Mouse (Mus musculus) c-Kit-positive CD71-positive TER-119-negative erythroid progenitor cells, embryonic 14.5 days (primary cell): ENCODE results near the gene Sap30bp.

Experiments
- DNase-seq: peaks from one replicate; pipeline ENCODE4 v3.0.0-alpha.2; 2013; ENCODE audit warnings: low read depth

Sap30bp gene

DNA sequence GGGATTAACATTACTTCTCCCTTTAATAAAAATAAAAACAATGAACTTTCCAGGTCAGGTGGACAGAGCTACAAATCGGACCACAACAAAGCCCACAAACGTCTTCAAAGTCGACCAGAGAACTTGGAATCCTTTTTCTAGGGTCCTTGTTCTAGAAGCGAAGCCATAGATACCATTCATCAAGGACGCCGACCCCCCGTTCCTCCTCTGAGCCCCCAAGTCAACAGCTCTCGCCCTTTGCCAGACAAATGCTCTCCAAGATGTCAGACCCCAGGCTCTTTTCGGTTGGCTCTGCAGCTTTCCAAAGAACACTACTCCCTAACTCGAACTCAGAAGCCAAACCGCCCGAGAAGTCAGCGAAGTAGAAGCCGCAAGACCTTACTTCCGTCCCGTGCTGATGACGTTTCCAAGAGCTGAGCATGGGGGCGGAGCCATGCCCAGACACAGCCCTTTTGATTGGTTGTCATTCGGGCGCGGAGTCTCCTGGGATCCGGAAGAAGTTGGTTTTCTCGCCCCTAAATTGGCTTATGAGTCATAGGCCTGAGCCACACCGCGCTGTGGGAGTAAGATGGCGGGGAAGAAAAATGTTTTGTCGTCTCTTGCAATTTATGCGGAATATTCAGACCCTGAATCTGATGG lies at the start of gene Sap30bp, which contains the start of gene Recql5:
TSS of gene Sap30bp (plus strand) at position 175 of the 639 bp plus-strand sequence.
TSS of gene Recql5 (minus strand) at position 370 of the 639 bp plus-strand sequence.
- DNase-seq, result peak; percentile 99

DNA sequence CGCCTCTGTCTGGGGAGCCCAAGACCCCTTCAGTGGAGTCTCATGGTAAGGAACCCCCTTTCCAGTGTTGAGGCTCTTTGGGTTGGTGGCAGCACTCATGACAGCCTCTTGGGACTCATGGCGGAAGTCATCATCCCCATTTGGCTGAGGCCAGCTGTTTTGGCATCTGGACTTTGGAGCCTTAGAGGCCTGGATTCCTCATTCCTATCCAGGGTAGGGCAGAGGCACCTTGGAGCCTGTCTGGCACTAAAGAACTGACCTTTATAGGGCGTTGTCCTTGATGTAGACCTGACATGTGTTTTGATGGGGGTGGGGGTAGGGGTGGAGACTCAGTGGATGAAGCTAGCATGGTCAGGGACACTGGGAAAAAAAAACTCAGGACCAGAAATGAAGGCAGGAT lies 48.7 kb upstream of the Sap30bp start:
- DNase-seq, result no peak

DNA sequence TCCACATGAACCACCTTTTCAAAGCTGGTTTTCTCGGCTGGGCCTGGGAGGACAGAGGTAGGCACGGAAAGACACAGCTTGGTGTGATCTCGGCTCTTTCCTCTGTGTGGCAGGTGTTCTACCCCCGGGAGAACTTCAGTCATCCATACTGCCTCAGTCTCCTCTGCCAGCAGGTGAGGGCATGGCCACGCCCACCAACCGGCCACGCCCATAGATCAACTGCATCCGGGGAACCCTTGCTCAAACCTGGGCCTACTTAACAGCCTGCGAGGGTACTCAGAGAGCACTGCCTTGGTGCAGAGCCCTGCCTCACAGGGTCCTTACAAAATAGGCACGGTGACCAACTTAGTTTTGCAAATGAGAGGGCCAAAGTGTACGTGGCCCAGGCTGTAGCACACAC lies 47.8 kb upstream of the Sap30bp start:
- DNase-seq, result no peak

DNA sequence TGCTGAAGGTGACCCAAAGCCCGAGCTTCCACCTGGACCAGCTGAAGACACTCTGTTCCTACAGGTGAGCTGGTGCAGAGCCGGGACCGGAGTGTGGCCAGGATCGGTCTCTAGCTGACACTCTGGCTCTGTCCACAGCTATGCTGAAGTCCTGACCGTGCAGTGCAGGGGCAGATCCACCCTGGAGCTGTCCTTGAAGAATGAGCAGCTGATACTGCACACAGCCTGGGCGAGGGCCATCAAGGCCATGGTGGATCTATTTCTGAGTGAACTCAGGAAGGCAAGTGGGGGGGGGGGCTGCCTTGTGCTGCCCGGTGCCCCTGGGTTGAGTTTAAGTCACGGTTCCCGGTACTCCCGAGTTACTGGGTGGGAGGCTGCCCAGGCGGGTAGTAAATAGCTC lies 46.6 kb upstream of the Sap30bp start:
- no peak for DNase-seq

DNA sequence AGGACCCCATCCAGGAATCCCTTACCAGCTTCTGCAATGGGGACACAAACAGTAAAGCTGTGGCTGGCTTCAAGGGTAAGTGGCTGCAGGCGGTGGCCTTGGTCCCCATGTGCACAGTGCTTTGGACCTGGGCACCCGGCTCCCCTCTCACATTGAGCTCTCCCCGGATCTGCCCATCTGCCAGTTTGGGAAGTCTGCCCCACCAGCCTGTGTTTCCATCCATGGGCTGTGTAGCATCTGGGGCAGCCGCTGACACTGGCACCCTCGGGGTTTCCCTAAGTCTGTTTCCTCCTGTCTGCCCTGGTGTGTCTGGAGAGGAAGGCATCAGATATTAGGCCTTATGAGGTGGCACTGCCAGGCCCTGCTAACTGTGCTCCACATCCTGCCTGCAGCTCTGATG lies 45.1 kb upstream of the Sap30bp start:
- no peak for DNase-seq

DNA sequence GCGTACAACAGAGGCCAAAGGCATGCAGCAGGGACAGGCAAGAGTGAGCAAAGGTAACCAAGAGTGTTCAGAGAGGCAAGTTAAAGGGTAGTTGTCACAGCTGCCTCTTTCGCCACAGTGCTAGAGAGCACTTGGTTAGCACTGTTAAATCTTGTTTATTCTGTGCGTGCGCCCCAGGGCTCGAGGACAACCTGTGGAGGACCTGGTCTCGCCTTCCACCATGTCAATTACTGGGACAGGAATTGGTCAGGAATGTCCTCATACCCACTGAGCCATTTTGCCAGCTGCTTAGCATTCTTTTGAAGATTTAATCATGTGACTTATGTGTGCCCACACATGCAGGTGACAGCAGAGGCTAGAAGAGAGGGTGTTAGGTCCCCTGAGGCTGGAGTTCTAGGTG lies 43.9 kb upstream of the Sap30bp start:
- DNase-seq, result no peak

DNA sequence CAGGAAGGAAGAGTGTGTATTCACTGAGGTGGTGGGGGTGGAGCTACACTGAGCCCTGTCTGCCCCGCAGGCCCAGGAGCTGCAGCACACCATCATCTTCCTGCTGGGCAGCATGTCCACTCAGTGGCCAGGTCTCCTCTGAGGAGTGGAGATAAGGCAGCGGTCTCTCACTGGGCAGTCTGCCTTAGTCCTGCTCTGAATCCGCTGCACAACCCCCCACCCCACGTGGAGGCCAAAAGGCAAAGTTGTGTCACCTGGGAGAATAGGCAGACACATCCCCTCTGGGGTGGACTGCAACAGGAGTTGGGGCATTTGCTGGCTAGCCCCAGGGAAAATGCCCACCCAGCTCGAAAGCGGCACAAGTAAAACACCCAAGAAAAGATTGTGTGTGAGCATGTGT lies 40.9 kb upstream of the Sap30bp start:
- DNase-seq, result no peak

DNA sequence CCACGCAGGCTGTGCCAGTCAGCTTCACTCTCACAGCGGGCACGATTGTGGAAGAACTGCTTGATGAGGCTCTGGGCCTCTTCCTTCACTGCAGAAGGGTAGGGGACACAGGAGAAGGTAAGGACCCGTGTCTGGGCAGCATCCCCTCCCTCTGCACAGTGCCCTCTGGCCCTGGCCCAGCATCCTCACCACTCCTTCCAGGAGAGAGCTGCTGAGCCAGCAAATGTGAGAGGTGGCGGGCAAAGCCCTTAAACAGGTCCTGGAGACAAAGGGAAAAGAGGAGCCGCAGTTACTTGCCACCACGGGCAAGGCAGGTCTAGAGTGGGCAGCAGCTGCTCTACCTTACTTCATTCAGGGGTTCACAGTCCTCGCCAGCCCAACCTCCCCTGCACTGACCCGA lies 40.0 kb upstream of the Sap30bp start:
- DNase-seq, result no peak

DNA sequence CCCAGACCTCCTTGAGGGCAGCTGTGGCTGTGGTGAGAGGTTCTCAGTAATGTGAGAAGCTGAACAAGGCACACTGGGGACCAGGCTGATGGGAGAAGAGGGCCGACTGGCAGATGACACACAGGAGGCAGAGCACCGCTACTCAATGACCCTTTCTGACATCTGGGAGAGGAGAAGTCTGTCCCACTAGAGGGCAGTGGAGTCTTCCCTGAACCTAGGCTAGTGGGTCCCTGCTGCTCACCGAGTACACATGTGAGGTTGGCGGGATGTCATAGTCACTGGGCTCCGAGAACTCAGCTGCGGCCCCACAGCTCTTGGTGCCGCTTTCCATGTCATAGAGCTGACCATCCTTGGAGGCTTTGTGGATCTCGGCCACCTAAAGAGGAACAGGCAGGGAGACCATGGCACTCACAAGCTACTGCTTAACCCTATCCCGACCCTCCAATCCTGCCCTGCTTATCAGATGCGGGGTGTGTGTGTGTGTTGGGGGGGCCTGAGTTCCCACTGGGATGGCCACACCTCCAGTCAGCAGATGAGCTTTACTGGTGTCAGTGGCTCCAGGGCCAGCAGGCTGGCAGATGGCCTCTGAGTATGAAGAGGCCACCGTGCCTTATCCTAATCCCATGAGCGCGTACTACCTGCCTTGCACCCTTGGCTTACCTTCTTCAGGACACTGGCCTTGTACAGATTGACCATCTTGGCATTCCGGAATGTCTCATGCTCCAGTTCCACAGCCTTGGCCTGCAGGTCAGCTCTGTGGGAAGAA lies 38.1 kb upstream of the Sap30bp start:
- no peak for DNase-seq

DNA sequence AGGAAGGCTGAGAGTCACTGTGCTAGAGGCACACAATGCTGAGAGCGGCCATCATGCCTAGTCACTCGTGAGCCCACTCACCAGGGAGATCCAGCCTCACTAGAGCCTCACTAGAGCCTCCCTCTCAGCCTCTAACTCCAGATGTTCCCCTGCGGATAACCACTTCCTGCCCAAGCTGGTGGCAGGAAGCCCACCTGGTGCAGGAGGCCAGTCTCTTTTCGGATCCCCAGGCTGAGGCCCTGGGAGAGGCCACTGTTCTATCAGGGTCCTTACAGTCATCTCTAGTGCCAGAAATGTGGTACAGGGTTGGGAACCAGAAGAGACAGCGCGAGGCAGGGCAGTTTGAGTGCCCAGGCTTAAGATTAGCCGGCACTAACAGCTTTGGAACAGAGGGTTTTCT lies 34.6 kb upstream of the Sap30bp start:
- DNase-seq, result no peak

DNA sequence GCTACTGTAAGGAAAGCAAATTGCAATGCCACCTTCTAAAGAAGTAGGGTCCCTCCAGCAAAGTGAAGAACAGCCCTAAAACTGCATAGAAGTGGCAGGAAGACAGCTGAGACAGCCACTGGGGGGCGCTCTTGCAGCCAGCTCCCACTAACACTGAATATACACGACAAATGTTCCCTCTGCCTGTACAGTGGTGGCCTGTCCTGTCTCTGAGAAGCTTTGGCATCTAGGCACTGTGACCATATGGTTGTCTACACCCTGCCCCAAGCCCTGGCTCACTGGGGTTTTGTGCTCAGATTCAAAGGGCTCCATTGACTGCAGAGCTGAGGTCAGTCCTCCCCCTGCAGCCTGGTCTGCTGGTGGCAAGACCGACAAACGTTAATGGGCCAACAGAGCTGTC lies 34.2 kb upstream of the Sap30bp start:
- DNase-seq, result no peak

DNA sequence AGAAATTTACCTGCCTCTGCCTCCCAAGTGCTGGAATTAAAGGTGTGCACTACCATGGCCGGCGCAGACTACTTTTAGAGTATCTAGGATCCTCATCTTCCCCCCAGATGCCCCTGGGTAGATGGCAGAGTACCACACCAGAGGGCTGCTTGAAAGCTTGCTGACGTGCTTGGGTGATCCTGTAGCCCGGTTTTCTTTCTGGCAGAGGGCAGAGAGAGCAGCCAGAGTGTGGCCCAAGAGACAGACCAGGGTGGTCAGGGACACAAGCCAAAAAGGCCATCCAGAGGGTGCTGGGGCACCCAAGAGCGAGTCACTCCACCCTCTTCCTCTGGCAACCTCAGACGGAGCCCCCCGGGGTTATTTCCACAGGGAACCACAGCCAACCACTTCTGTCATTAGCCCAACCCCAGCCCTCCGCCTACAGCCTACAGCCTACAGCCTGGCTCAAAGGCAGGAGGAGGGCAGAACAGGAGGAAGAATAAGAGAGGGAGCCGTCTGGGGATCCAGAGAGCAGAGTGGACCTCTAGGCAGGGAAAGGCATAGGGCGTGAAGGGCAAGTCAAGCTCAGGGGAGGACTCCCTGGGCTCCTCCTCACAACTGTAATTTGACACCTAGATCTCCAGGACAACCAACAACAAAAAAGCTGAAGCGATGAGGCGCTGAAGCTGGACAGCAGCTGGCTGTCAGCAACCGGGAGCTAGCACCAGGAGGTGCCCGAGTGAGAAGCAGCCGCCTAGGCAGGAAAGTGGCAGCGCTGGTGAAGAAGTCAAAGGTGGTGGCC lies 33.4 kb upstream of the Sap30bp start, which contains the start of gene Smim5:
TSS of gene Smim5 (plus strand) at position 481 of the 781 bp plus-strand sequence.
- DNase-seq, result no peak

DNA sequence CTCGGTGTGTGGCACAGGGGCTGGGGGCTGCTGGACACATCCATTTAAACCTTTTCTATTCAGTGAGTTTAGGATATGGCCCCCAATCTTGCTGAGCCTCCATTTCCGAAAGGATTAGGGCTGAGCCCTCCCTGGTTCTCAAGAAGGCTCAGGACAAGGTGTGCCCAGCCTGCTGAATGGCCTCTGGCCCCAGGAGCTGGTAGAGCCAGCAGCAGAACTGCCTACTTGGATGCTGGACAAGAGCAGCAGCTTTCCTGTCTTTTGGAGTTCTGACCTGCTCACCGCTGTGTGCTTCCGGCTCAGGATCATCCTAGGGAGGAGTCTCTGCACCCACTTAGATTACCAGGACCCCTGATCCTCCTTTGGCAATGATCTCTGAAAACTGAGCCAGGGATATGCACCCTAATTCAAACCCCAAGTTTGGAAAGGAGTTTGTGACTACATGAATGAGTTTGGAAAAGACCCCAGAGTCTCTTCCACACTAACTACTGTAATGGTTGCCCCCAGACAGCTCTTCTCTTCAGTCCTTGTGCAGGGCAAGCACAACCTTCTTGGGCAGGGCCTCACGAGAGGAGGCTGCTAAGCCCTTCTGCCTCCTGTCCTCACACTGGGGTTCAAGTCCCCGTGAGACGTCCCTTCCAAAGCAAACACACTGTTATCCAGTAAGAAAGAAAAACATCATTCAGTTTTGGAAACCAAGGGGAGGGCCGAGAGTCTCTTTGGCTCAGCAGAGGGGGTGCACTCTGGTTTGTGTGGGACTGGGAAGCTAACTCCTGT lies 32.3 kb upstream of the Sap30bp start:
- no peak for DNase-seq

DNA sequence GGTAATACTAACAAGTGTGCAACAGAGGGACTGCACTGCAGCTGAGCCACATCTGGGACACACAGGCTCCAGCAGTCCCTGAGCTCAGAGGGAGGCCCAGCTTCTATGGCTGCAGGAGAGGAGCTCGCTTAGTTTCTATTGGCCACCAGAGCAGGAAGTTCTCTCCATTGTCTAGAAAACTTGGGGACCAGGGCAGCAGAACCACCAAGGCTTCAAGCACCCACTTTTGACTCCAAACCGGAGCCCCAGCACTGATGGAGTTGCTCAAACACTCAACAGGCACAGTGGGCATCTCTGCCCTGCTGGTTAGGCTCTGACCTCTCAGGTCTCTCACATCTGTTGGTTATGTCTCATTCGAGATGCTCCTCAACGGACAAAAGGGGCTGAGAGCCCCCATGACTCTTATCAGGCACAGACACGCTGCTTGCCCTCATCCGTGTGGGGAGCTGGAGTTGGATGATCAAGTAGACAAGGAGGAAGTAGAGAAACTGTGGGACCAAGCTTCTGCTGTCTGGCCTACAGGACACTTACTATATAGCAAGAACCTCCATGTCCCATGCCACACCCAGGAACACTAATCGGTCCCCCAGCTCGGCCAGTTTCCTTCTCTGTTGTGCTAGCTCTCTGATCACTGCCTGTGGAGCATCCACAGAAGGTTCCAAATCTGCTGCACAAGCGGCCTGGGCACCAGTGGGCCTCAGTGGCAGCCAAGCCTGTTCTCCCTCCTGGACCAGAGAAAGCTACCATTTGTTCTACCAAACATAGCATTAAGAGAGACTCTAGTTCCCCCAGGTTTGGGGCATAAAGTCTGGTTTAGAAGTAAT lies 31.5 kb upstream of the Sap30bp start:
- peak; percentile 78 for DNase-seq

DNA sequence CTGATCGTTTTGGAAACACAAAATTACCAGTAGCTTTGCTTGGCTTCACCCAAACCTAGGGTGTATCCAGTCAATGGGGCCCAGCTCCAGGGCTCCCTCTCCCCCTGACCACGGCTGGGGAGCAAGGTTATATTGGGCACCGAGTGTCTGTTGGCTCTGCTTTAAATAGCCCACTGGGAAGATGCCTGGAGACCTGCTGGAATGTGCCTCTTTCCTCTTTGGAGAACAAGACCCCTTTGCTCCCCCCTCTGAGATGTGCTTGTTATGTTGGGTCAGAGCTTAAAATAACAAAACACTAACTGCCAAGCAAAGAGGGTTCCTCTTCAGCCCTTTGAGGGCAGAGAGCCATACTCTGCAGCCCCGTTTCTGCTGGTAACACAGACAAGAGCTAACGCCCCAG lies 30.9 kb upstream of the Sap30bp start:
- DNase-seq, result no peak

DNA sequence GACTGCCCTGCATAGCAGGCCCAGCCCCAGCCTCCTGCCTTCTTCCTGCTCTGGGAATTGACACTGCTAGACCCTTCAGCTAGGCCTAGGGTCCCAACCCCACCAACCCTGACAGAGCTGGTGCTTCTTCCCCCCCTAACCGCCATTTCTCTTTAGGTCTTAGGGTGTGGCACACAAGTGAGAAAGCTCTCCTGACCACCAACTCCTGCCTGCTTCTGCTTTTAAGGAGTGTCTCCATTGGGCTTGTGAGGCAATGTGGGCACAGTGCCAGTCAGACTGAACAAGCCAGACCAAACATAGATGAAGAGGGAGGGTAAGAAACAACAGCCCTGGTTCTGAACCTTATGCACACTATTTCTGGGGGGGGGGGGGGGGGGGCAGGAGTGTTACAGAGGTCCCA lies 30.3 kb upstream of the Sap30bp start:
- DNase-seq, result no peak

DNA sequence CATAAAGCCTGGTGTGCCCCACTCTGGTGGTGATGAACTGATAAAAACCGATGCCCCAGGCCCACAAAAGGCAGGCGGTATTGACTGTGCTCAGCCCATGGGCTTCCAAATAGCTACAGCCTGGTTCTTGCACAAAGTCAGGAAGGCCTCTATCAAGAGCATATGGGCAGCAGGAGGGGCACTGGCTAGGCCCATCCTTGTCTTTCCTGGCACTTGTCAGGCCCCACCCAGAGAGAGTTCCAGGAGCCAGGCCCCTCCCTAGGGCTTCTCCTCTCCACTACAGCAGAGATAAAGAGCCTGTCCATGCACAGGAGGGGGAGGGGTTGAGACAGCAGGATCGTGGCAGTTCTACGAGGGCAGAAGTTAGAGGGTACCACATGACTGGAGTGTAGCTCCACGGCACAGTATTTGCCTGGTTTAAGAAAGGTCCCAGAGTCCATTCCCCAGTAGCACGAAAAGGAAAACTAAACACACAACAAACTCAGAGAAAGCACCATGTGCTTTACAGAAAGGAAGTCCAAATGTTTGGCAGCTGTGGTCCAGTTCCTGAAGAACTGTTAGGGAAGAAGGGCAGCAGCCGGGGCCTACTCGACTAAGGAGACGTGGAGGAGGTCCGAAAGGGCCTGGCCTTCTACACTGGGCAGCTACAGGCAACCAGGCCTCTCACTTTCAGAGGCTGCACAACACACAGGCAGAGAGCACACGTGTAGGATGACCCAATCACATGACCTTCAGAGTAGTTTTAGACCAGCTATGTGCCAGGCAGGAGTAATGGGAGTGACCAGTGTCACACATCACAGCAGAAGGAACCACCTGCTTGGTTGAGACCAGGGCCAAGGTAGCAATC lies 29.5 kb upstream of the Sap30bp start:
- peak; percentile 71 for DNase-seq

DNA sequence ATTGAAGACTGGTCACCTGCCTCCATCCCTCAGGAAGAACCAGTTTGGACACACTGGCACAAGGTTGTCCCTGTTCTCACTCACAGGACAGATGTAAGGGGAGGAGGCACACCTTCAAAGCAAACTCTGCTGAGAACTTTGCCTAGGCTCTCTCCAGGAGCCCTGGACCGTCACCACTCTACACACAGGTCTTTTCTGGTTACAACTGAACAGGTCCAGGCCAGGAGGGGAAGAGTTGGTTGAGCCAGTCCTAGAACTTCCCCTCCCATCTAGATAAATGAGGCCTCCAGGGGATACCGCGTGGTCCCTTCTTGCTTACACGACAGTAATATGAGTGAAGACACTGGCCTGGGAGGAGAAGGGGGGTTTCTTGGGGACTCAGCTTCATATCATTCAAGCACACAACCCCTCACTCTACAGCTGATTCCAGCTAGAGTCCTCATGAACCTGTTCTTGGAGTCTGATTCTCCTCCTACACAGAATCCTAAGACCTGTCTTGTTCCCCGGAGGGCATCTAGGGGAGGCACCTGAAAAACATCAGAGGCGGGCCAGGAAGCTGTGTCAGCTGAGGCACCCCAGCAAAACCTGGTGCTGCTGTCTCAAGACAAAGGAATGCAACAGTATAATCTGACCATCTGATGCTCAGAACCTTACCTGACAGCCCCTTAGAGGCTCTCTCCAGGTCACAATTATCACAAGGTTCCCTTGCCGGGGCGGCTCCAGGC lies 28.7 kb upstream of the Sap30bp start:
- DNase-seq, result no peak

DNA sequence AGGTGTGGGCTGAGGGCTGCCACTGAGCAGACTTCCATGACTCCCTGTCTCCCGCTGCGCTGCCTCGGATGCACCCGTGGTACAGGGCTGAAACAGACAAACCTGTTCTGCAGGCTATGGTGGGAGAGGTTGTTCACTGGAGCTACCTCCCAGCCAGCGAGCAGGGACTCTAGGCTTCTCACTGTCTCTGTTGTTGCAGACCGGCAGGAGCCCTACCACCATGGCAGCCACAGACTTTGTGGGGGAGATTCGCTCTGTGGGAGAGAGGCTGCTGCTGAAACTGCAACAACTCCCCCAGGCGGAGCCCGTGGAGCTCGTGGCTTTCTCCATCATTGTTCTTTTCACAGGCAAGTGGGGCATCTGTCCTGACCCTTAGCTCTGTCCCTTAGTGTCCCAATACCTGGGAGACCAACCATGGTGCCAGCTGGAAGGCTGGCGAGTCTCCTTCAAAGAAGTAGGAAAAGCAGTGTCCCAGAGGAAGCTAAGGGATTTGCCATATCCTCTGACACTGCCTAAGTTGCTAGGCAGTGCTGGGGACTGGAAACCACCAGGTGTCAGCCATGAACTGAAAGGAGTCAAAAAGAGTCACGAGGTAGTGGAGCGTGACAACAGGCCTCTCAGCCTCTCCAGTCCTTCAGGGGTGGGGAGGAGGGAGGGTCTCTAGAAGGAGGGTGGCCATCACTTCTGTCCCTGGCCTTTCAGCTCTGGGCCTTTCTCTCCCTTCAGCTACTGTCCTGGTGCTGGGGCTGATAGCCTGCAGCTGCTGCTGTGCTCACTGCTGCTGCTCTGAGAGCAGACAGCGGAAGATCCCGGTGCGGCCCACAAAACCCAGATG lies 27.9 kb upstream of the Sap30bp start:
- no peak for DNase-seq
